8 mouse cellular contexts compared by ENCODE assay signal in the genomic region with DNA sequence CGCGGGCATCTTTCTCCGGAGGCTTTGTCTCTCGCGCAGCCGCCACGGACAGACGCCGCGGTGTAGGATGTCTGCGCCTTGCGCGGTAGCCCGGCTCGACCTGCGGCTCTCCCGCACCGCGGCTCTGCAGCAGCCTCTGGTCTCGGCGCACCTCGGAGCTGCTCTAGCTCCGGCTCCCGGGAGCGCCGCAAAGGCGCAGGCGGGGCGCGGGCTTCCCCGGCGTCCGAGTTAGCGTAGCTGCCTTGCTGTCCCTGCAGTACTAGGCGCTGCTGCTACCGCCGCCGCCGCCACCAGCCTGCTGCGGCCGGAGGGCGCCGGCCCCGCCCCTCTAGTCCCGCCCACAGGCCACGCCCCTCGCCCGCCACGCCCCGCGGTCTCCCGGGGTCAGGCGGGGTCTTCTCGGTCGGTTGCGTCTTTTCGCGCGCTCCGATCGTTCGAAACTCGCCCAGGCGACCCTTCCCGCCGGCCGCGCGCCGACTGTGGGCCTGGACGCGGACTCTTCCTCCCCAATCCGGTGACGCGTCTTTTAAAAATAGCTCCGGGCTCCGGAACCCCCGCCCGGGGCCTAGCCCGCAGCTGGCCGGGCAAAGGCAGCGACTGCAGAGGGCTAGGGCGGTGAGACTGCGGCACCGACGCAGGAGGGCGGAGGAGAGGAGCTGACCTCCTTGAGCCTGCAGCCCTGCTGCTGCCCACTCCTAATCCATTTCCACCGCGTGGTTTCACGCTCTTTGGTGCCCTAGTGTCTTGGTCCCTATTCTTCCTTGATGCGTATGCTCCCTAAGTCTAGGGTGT. TPM values are rescaled to one million over a fixed set of nuclear protein-coding genes. Genes with fewer than 3 reads are reported as not detected.
DNase-seq lines count a peak whose midpoint lies in the region; ATAC-seq and TF ChIP-seq lines count a peak whose summit lies in the region.

Gene Arl4c (minus strand): TSS at position 352 of the 792 bp plus-strand sequence.

- TF ChIP-seq CTCF in gastrocnemius, adult 2 months (IDR thresholded peaks at IDR 0.05), result no peak
- no peak for TF ChIP-seq CTCF in left cerebral cortex, adult 2 months (IDR thresholded peaks at IDR 0.05)

- intact Hi-C loops in gastrocnemius, adult 2 months (cut with DNase I), result loop anchor here (10.0 kb wide), 1 partner anchor 347 kb away; no protein-coding TSS in a partner anchor
- intact Hi-C loops in left cerebral cortex, adult 2 months (cut with DNase I), result loop anchor here (2.0 kb wide), 1 partner anchor 43 kb away; no protein-coding TSS in a partner anchor

- WGBS in hindbrain, embryonic 15.5 days, result 1% methylated on average over 86 of the region's 91 CpGs

- H3K4me3 ChIP-seq in gastrocnemius, adult 2 months, result peak within 1 kb of the TSS; percentile 96
- peak within 1 kb of the TSS; percentile 85 for H3K4me3 ChIP-seq in hindbrain, embryonic 15.5 days
- peak within 1 kb of the TSS; percentile 74 for H3K4me3 ChIP-seq in left cerebral cortex, adult 2 months

- H3K36me3 ChIP-seq in hindbrain, embryonic 15.5 days, result peaks cover 6% of the 10 kb centered on the region

- no peaks in the 10 kb centered on the region for H3K27me3 ChIP-seq in hindbrain, embryonic 15.5 days

- H3K4me2 ChIP-seq in hindbrain, embryonic 15.5 days, result peak within 1 kb of the TSS; percentile 87

- DNase-seq in T-cell, adult 2 months (ENCODE audit: low spot score), result peak; percentile 81
- peak; percentile 86 to 89 for DNase-seq in cerebellum, postnatal 25 days
- peak; percentile 91 for DNase-seq in gastrocnemius, adult 2 months
- peak; percentile 76 to 79 for DNase-seq in left cerebral cortex, adult 2 months (ENCODE audit: extremely low spot score in 1 of 2, low spot score in 2 of 2)
- DNase-seq in lung, postnatal 4 days, result peak; percentile 92 to 93
- peak; percentile 92 for DNase-seq in retina, postnatal 1 day
- DNase-seq in thymus, postnatal 4 days, result peak; percentile 93

- no peaks in the 10 kb centered on the region for H3K9me3 ChIP-seq in hindbrain, embryonic 15.5 days

- peaks cover 31% of the 10 kb centered on the region for H3K4me1 ChIP-seq in hindbrain, embryonic 15.5 days (replicated peaks)

- peak within 1 kb of the TSS; percentile 94 for H3K27ac ChIP-seq in gastrocnemius, adult 2 months
- H3K27ac ChIP-seq in hindbrain, embryonic 15.5 days (replicated peaks), result peak within 1 kb of the TSS; percentile 97
- H3K27ac ChIP-seq in left cerebral cortex, adult 2 months, result peak within 1 kb of the TSS; percentile 94

- H3K9ac ChIP-seq in hindbrain, embryonic 15.5 days, result peak within 1 kb of the TSS; percentile 95

- ATAC-seq in hindbrain, embryonic 15.5 days (ENCODE audit: low FRiP score, low read depth), result peak; percentile 84

RNA-seq across cellular contexts. Expression of gene Arl4c, which starts in this region (rescaled TPM):
- under 1 TPM; 0.48 to 0.56 TPM for total RNA-seq in gastrocnemius, adult 2 months (2021)
- polyA plus RNA-seq in hindbrain, embryonic 15.5 days (2015; fragmentation: Nextera tagmentation; extraction: Ambion mirVana), result 43.6 and 45.3 TPM in 2 replicates
- total RNA-seq in left cerebral cortex, adult 2 months (2021), result 10 to 100 TPM; 35.7 to 39.2 TPM

Comparison
In these comparisons a context has a peak if more than half of its experiments do, and no peak if none do; other contexts are left out.
1. Peak in every context shown above with its lines: DNase-seq, ATAC-seq, H3K4me3 ChIP-seq and H3K27ac ChIP-seq.
2. RNA of gene Arl4c (total RNA-seq): 35.7 to 39.2 TPM in left cerebral cortex, adult 2 months; 0.48 to 0.56 TPM in gastrocnemius, adult 2 months; every median in the first group is over 10 times any median in the second.
3. Peak in DNase-seq, H3K4me3 ChIP-seq and H3K27ac ChIP-seq in gastrocnemius, adult 2 months; RNA of the gene not detected or under 1 TPM.